Mouse (Mus musculus): ENCODE measurements around the gene Dclre1b.
"Not testable (repeated sequence)": the region's sequence is repeated elsewhere in the genome, so short reads cannot be mapped to it uniquely, and the experiment has no call there.

Dclre1b gene

GRCm38 (mm10) chr3:103808891-103809798 lies at the start of gene Dclre1b, which contains the start of the genes Ap4b1 and Gm43064:
Gene Dclre1b, minus strand, starts transcription at chr3:103809444.
Gene Ap4b1, plus strand, starts transcription at chr3:103809520.
Gene Gm43064, plus strand, starts transcription at chr3:103809573.
- peak; percentile 53 for DNase-seq (ENCODE audit: low read depth)

- DNase-seq (ENCODE audit: low read depth) = no peak
Observed at GRCm38 (mm10) chr3:103857977-103858563, 48.8 kb upstream of the Dclre1b start.

GRCm38 (mm10) chr3:103857036-103857805 lies 48.0 kb upstream of the Dclre1b start:
- no peak for DNase-seq (ENCODE audit: low read depth)

- DNase-seq (ENCODE audit: low read depth) = no peak
Observed at GRCm38 (mm10) chr3:103853804-103854203, 44.6 kb upstream of the Dclre1b start.

GRCm38 (mm10) chr3:103852565-103853299 lies 43.5 kb upstream of the Dclre1b start:
- no peak for DNase-seq (ENCODE audit: low read depth)

GRCm38 (mm10) chr3:103851882-103852281 lies 42.6 kb upstream of the Dclre1b start:
- DNase-seq (ENCODE audit: low read depth) = no peak

GRCm38 (mm10) chr3:103851481-103851880 lies 42.2 kb upstream of the Dclre1b start:
- no peak for DNase-seq (ENCODE audit: low read depth)

- DNase-seq (ENCODE audit: low read depth) = no peak
Observed at GRCm38 (mm10) chr3:103850644-103851363, 41.6 kb upstream of the Dclre1b start.

- DNase-seq (ENCODE audit: low read depth) = not testable (repeated sequence)
Observed at GRCm38 (mm10) chr3:103840946-103841345, 31.7 kb upstream of the Dclre1b start.

GRCm38 (mm10) chr3:103840195-103840594 lies 31.0 kb upstream of the Dclre1b start:
- not testable (repeated sequence) for DNase-seq (ENCODE audit: low read depth)

- DNase-seq (ENCODE audit: low read depth) = no peak
Observed at GRCm38 (mm10) chr3:103839711-103840110, 30.5 kb upstream of the Dclre1b start.

- no peak for DNase-seq (ENCODE audit: low read depth)
Observed at GRCm38 (mm10) chr3:103836453-103836852, 27.2 kb upstream of the Dclre1b start.

- DNase-seq (ENCODE audit: low read depth) = no peak
Observed at GRCm38 (mm10) chr3:103835951-103836310, 26.7 kb upstream of the Dclre1b start.

- DNase-seq (ENCODE audit: low read depth) = no peak
Observed at GRCm38 (mm10) chr3:103835272-103835950, 26.2 kb upstream of the Dclre1b start.

- DNase-seq (ENCODE audit: low read depth) = no peak
Observed at GRCm38 (mm10) chr3:103834001-103834400, 24.8 kb upstream of the Dclre1b start.

GRCm38 (mm10) chr3:103832426-103832825 lies 23.2 kb upstream of the Dclre1b start, which contains the start of gene Bcl2l15:
Gene Bcl2l15, plus strand, starts transcription at chr3:103832601.
- DNase-seq (ENCODE audit: low read depth) = no peak

GRCm38 (mm10) chr3:103831146-103831545 lies 21.9 kb upstream of the Dclre1b start:
- DNase-seq (ENCODE audit: low read depth) = peak; percentile 21

GRCm38 (mm10) chr3:103830681-103831080 lies 21.4 kb upstream of the Dclre1b start:
- not testable (repeated sequence) for DNase-seq (ENCODE audit: low read depth)

- no peak for DNase-seq (ENCODE audit: low read depth)
Observed at GRCm38 (mm10) chr3:103829036-103829435, 19.8 kb upstream of the Dclre1b start.

GRCm38 (mm10) chr3:103827548-103827947 lies 18.3 kb upstream of the Dclre1b start:
- DNase-seq (ENCODE audit: low read depth) = no peak
